Mouse (Mus musculus) granulocyte monocyte progenitor cell, adult 5-6 weeks (primary cell): Measurements from ENCODE around the gene Cbx2. TPM values are rescaled to one million over a fixed set of nuclear protein-coding genes. Genes with fewer than 3 reads are reported as not detected.
A peak's percentile ranks its signal among the peaks of the same experiment; 100 is the strongest.

Experiments
- ATAC-seq: replicated peaks from 2 replicates; pipeline ENCODE4 v1.8.0; 2016; ENCODE audit warnings: mild to moderate bottlenecking, moderate TSS enrichment, inconsistent platforms; ENCODE audit not compliant: poor library complexity, severe bottlenecking
- total RNA-seq, 2 experiments: library from RNA; stranded (forward) in 1 of 2; stranded (reverse) in 1 of 2; fragments of 200-712, 200-1000 nt in 1 of 2; fragments of >200 nt in 1 of 2; fragmentation: Nextera tagmentation in 1 of 2; gene quantifications; 2 replicates each; pipeline ENCODE4 v1.2.3; 2014 to 2017

Gene Cbx2
- total RNA-seq, 2 experiments from 2014 or later = 0.88 to 2.6 TPM

DNA sequence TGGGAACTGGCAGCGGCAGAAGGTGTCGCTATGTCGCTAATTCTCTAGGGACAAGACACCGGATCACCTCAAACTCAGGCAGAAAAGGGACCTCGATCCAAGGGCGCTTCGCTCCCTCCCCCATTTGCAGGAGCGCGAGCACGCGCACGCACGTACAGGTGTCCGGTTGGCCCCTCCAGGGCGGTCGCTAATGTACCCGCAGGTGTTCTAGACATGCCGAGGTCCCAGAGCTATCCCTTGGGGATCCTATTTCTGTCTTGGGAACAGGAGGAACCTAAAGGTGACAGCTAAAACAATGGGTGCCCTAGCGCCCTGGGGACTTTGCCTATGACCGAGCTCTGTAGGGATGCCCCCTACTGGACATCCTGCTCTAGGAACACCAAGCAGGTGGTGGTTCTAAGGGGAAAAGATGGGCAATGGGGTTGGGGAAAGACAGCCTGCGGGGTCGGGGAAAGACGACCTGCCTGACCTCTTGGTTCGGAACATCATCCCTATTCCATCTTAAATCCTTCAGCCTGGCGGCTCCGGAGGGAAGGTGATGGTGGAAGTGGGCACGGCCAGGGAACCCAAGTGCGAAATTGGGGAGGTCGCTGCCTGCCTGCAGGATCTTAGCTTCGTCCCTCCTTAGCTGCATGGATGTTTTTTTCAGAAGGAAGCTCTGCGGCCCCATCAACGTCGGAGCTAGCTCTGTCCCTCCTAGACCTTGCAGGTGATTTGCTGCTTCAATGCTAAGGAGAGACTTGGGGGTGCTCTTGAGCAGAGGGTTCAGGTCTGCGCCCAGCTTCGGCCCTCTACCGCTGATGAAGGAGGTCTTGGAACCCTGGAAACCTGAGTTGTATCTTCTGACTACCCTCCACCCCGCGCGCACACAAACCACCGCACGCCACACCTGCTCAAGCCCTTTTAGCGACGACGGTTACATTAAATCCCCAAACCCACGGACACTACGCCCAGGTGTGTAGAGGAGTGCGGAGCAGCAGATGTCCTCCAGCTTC, 31.9 kb downstream of the Cbx2 start:
- ATAC-seq = no peak

DNA sequence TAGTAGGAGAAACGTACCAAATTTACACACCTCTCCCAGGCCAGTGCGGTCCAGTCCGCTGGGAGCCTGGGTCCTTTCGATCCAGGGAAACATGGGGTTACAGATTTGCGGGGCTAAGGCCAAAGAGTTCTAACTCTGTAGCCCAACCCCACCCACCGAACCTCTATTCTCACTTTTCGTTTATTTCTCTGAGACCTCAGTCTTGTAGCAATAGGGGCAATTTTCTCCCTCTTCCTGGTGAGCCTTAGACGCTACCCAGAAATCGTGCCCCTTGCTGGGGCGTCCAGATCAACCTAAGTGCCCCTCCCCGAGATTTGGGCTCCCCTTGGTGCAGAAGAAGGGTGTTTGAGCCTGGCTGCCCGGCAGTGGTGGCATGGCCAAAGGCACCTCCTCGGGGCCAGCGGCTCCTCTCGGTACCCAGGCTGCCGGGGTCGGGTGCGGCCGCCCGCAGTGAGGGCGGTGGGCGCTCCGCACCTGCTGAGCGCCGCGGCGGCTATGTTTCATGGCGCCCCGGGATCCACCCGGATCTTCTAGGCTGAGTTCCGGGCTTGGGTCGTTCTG, 32.9 kb downstream of the Cbx2 start:
- ATAC-seq = no peak

DNA sequence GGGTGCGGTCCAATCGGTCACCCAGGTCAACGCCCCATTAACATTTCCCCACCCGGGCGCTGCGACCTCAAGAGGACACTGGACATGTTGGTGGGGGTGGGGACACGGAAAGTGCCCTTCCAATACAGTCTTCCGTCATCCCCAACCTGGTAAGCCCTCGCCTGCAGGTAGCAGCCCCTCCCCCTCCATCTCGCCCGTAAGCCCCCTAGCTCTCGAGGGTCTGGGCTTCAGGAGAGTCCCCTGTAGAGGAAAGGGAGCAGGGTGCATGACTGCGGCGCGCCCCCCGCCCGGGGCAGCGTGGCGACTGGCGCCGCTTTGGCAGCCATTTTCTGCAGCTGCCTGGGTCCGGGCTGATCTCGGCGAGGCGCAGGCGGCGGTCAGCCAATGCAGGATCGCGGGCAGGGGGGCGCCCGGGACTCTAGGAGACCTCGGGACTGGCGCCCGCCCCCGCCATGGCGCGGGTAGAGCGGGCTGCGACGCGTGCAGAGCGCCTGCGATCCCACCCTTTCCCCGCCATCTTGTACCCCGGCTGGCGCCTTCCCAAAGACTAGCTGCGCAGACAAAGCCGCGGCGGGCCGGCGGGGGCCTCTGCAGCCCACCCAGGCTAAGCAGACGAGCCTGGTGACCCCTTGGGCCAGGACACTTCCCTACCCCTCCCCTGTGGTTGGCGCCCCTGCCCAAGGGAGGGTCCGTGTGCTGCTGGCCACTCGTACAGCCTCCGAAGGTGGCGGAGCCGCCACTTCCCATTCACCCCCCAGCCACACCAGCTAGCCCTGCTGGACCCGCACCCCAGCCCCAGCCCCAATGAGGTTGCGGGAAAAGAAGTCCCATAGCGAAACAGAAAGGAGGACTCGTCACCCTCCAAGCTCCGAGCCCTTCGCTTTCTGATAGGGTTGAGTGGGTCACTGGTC, 33.8 kb downstream of the Cbx2 start:
- ATAC-seq = peak; percentile 8; the same call in 1 of the 2 replicates

DNA sequence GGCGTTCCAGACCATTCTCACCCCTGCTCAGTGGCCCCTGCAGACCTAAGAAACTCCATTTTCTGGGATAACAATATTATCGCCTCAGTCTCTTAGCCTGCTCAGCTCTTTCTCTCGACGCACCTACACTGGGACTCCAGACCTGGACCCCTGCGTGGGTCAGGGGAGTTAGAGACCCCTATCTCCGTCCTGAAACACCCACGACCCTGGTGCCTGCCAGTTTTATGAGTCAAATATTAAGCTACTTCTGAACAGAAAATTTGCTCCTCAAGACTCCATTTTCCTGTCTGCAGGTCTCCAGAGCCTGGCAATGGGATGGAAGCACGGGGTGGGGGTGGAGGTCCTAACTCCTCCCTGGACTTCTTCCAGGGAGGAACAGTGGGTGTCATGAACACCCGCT, 34.5 kb downstream of the Cbx2 start:
- no peak for ATAC-seq

DNA sequence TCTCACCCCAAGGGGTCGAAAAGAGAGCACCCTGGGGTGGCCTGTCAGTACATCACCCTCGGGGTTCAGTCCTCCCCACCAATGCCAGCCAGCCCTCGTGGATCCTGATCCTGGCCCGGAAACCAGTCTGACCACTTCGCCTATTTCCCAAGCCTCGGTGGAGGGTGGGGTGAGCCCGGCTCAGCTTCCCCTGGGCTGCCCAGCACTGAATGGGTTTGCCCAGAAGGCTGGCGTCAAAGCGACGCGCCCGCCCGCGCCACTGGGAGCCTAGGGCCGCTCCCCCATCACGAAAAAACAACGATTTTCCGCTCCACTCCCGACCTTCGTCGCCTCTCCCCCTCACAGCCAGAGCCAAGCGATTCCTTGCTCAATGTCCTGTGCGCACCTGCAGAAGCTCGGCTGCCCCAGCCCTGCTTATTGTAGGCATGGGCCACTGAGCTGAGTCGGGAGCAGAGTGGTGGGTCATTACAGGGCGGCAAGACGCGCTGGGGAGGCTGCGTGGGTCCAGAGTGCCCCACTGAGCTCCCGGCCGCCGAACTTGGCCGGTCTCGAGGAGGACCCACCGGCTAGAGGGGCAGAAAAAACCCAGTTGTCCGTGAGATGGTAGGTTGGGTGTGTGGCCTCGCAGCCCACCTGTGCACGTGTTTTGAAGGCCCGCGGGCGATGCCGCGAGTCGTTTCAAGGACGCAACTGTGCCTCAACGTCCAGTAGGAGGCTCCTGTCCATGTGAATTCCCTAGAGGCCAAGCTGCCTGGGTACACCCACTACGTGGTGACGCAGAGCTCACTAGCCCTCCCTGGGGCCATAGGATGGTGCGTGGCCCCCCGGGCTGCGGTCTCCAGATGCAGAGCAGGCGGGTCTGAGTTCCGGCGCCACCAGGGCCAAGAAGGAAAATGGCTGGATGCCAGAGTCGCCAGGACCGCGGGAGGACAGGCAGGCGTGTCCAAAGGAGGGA, 35.6 kb downstream of the Cbx2 start:
- peak; percentile 76 for ATAC-seq

DNA sequence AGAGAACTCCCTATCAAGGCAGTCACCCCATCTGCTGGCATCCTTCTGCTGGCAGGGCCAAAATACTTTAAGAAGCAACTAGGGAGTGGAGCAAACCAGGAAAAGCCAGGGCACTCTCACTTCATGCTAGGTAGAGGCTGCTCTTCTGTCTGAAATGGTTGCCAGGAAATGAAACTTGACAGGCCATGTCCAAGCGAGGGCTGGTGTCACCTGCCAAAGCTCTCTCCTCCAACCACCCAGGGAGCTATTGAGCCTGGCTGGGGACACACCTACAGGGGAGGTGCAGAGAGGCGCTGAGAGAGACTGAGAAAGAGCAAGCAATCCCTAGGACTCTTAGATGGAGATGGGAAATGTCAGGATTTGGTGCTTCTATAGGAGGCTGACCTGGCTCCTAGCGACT, 36.5 kb downstream of the Cbx2 start:
- no peak for ATAC-seq

DNA sequence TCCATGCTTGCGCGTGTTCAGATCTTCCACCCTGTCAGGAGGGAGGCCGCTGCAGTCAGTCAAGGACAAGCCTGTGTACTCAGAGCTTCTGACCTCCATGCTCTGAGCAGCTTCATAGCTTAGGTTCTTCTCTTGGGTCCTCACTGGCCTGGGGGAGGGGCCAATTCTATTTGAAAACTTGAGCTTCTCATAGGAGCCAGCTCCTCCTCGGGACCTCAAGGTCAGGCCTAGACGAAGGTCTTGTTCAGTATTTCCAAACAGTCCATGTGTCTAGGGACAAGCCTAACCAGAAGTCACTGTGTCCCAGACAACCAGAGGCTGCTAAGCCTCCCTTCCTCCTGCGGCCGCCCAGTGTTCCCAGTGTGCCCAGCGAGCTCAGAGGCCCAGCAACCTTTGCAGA, 44.1 kb downstream of the Cbx2 start:
- no peak for ATAC-seq

DNA sequence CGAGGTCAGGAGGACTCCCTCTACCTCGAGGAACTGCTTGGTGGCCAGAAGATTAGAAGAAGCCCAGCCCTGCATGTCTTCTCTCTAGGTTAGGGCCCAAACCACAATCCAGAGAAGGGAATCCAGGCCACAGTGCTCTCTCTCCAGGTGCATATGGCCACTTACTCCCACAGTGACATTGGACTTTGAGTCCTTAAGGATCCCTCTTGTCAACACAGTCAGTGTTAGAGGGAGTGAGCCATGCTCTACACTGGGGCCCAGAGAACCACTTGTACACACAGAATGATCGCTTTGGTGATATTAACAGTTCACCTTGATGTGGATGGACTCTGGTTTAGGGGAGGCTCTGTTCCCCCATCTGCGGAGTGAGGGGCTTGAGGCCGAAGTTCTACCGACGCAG, 49.5 kb downstream of the Cbx2 start:
- no peak for ATAC-seq

DNA sequence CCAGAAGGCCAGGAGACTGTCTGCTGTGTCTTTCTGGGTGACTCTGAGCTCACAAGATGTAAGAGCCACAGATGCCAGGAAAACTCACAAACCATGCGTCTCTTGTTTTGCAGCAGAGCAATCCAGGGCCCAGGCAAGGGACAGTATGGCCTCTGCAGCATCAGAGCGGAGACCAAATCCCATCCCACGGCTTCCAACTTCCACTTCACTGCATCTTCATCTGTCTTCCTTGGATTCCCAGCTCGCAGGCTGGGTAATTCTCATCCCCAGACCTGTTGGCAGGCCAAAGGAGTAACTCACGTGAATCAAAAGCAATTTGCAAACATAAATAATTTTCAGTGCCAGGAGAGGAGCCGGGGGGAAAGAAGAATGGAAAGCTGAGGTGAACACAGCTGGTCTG, 50.2 kb downstream of the Cbx2 start:
- ATAC-seq = no peak

DNA sequence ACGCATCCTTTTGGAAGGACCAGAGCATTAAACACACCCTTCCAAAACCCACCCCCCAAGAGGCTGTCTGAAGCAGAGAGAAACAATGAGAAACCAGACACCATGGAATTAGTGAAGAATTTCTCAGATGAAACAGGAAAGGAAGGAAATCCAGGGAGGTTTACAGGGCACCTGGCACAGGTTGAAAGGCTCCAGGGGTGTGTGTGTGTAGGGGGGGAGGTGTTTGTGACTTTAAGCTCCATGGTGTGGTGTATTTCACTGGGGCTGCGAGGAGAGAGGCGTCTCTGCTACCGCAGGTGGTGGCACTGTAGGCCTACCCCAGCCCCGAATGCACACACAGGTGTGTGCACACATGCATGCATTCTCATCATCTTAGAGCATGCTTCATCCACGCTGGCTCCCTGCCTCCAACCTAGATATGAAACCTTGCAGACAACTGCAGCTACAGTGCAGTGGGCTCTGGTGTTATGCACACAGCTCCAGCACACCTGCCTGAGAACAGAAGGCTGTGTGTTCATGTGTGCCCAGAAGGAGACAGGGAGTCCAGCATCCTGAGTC, 51.2 kb downstream of the Cbx2 start:
- no peak for ATAC-seq

DNA sequence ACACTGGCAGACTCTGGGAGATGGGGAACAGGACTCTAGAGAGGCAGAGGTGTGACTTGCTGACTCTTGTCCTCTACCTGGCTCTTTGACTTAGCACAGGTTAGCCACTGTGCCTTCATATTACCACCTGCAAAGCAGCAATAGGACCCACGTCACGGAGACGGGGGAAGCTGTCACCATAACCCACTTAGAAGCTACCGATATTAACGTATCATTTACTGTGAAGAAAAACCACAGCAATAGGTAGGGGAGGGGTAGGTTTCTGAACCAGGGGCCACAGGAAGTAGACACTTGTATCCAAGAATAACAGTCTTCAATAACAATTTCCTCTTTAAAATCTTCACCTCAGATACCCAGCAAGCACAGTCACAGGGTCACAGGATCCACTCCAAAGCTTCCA, 53.0 kb downstream of the Cbx2 start:
- no peak for ATAC-seq

DNA sequence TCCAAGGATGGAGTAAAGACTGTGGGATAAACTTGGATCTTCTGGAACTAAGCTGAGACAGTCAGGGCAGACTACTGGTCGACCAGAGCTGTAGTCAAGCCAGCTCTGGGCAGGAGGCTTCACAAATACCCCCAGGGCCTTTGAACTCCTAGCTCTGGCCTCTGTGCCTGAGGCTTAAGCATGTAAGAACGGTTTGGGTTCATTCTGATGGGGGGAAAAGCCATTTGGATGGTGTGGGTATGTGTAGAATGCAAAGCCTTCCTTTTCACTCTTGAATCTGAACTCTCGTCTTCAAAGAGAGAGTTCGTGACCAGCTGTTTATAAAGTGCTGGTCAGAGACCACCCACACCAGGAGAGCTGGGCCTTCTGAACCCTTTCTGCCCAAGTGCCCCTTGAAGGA, 55.0 kb downstream of the Cbx2 start:
- ATAC-seq = no peak

DNA sequence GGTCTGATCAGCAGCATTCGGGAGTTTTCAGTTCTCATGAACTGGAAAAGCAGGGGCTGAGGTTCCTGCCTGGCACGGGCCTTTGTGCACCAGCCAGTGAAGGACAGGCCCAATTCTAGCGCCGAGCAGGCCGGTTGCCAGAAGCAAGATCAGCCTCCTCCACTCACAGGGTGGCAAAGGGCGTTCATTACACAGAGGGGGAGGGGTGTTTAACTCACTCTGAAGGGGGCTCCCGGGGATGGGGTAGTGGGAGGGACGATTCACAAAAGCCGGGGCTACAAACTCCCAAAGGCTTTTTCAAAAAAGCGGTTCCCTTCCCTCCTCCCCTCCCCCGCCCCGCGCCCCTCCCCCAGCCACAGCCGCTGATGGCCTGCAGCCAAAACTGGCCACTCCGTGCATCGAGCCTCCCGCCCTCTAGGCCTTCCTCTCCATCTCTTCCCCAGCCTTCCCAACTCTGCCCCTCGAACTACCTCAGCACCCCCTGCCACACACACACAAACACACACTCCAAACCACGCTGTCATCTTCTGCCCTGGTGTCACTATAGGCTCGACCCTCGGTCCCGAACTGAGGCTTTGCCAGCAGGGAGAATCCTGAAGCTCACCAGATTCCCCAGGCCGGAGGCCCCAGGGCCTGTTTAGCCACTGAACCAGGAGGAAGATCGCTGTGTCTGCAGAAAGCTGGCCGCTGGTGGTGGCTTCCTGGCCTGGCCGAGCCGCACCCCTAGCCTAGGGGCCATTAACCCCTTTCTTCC, 56.1 kb downstream of the Cbx2 start:
- ATAC-seq = no peak

DNA sequence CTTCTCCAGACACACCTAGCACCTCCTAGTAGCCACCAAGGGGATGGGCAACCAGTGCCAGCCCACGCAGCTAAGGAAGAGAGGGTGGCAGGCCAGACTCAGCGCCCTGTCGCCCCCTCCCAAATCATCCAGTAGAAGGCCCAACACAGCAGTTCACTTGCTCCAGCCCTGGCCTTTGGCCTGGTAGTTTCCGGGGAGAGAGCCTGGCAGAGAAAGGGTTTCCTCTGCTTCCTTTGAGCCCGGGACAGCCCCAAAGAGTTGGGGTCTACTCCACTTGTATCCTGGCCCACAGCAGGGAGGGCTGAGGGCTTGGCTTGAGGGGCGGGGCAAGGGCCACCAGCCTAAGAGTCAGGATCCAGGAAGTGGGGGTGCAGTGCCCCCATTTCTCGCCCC, 56.7 kb downstream of the Cbx2 start:
- ATAC-seq = no peak

DNA sequence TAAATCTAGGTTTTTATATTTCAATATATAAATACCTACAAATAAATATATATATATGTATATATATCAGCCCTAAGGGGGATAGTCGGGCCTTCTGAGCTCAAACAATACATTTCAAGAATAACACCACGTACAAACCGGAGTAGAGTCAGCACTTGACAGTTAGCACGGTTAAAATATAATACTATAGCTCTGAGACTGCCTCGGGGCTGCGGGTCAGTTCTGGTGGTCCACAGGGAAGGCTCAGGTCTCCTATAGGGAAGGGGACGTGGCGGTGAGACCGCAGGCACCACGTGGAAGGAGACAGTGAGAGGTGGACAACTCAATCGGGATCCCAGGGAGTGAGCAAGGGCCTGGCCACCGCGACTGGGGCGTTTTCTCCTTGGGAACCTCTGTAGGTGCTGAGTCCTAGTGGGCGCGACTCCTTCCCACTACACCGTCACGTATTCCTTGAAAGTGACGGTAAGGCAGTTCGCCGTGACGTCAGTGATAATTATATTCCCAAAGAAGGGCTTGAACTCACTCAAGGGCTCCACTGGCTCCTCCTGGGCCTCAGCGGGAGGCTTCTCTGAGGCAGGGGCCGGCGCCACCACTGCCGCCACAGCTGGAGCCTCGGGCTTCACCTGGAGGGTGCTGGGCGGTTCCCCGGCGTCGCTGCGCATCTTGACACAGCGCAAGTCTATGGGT, 57.8 kb downstream of the Cbx2 start:
- ATAC-seq = no peak
